Mouse (Mus musculus) erythroblast, embryonic 14.5 days (primary cell): ENCODE measurements at regions not wholly inside any gene's neighbourhood (a gene's known extent, or its start where the extent isn't known, plus 50 kb on each side); places are given as distances from the start of the nearest gene placed in this dataset.
"Not testable (repeated sequence)": the region's sequence is repeated elsewhere in the genome, so short reads cannot be mapped to it uniquely, and the experiment has no call there.

Source experiments
- GATA1 ChIP-seq: IDR thresholded peaks from 2 replicates; pipeline ENCODE4 v1.6.1; 2012; ENCODE audit warnings: low read length, inconsistent platforms, mixed read lengths
- TAL1 ChIP-seq: IDR thresholded peaks from 3 replicates; pipeline ENCODE4 v1.6.1; 2012; ENCODE audit warnings: low read length, inconsistent platforms, mixed read lengths

- TF ChIP-seq GATA1, TAL1: not testable (repeated sequence)
Observed at GRCm38 (mm10) chr17:17004632-17005265, 59.2 kb upstream of the Zfp960 start.
